Mouse (Mus musculus) spleen, embryonic (tissue): ENCODE results near the gene Fmnl2.

ENCODE experiments used
- CTCF ChIA-PET: fragments of 350-600 bp; sonication (Branson Sonifier 250); formaldehyde crosslinking; loops from one replicate; lab custom pipeline; 2022; lab: Charles Lee

Fmnl2 gene

GRCm38 (mm10) chr2:52913746-52914145, 56.1 kb downstream of the Fmnl2 start:
- CTCF ChIA-PET: no interaction called here

GRCm38 (mm10) chr2:52915536-52915935, 57.9 kb downstream of the Fmnl2 start:
- CTCF ChIA-PET: no interaction called here

GRCm38 (mm10) chr2:52918094-52918493, 60.4 kb downstream of the Fmnl2 start:
- CTCF ChIA-PET: no interaction called here

GRCm38 (mm10) chr2:52920701-52921435, 63.2 kb downstream of the Fmnl2 start:
- CTCF ChIA-PET: no interaction called here

GRCm38 (mm10) chr2:52925062-52925461, 67.4 kb downstream of the Fmnl2 start:
- CTCF ChIA-PET: no interaction called here

- CTCF ChIA-PET: no interaction called here
Measured at GRCm38 (mm10) chr2:52927381-52927780, 69.7 kb downstream of the Fmnl2 start.

- CTCF ChIA-PET: no interaction called here
Measured at GRCm38 (mm10) chr2:52927858-52928301, 70.2 kb downstream of the Fmnl2 start.

GRCm38 (mm10) chr2:52928401-52928800, 70.7 kb downstream of the Fmnl2 start:
- CTCF ChIA-PET: no interaction called here

GRCm38 (mm10) chr2:52930106-52930868, 72.6 kb downstream of the Fmnl2 start:
- CTCF ChIA-PET: interaction anchor here (1.0 kb wide), 1 partner anchor 135 kb away, joined by 3 read pairs; no protein-coding TSS in a partner anchor

GRCm38 (mm10) chr2:52931315-52931714, 73.7 kb downstream of the Fmnl2 start:
- CTCF ChIA-PET: no interaction called here

- CTCF ChIA-PET: no interaction called here
Measured at GRCm38 (mm10) chr2:52935906-52936305, 78.2 kb downstream of the Fmnl2 start.

GRCm38 (mm10) chr2:52938351-52939074, 80.9 kb downstream of the Fmnl2 start:
- CTCF ChIA-PET: no interaction called here

- CTCF ChIA-PET: no interaction called here
Measured at GRCm38 (mm10) chr2:52943644-52944423, 86.2 kb downstream of the Fmnl2 start.

- CTCF ChIA-PET: no interaction called here
Measured at GRCm38 (mm10) chr2:52944594-52944993, 86.9 kb downstream of the Fmnl2 start.

- CTCF ChIA-PET: no interaction called here
Measured at GRCm38 (mm10) chr2:52946074-52946473, 88.4 kb downstream of the Fmnl2 start.

- CTCF ChIA-PET: no interaction called here
Measured at GRCm38 (mm10) chr2:52946524-52947186, 89.0 kb downstream of the Fmnl2 start.

GRCm38 (mm10) chr2:52948406-52948805, 90.7 kb downstream of the Fmnl2 start:
- CTCF ChIA-PET: no interaction called here

- CTCF ChIA-PET: no interaction called here
Measured at GRCm38 (mm10) chr2:52949556-52949955, 91.9 kb downstream of the Fmnl2 start.

GRCm38 (mm10) chr2:52950226-52950625, 92.6 kb downstream of the Fmnl2 start:
- CTCF ChIA-PET: no interaction called here

- CTCF ChIA-PET: no interaction called here
Measured at GRCm38 (mm10) chr2:52952202-52952730, 94.6 kb downstream of the Fmnl2 start.

- CTCF ChIA-PET: no interaction called here
Measured at GRCm38 (mm10) chr2:52955090-52955489, 97.4 kb downstream of the Fmnl2 start.
